Mouse (Mus musculus) thymus, postnatal 10 days (tissue): ENCODE results near the gene Mettl9.
"Not testable (repeated sequence)": the region's sequence is repeated elsewhere in the genome, so short reads cannot be mapped to it uniquely, and the experiment has no call there.

Experiments
- DNase-seq, 2 experiments: peaks; one replicate each; pipeline ENCODE4 v3.0.0; 2021; ENCODE audit warnings: low spot score in 2 of 2

Gene Mettl9

DNA sequence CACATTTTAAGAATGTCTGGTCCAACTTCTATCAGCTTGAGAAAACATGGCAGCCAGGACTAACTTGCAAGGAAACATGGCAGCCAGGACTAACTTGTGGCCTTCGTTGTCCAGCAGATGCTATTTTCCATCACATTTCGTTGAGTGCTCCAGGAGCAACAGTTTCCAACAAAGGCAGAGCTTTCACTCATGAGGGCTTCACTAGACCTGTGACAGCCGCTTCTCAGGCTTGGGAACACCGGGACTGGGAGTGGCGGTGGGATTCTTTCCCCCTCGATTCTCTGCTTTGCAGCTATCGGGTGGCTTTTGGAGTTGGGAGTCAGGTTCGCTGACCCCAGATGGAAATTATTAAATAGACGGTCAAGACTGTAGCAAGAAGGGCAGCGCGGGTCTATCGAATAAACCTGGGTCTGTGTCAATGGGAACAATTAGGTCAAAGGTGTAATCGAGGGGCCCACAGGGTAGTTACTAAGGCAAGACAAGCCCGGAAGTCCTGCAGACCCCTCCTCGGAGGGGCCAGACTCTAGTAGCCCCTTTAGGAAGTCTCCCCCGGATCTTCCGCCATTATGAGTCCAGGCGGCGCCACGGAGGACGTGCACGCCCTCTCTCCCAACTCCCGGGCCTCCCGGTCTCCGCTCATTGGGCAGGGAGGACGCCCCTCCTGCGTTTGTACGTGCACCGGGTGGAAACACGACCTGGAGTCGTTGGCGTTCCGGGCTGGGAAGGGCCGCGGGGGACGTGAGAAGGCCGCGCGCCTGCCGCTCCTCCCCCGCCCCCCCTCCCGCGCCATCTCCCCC is at the start of gene Mettl9:
TSS of gene Mettl9 (plus strand) at position 590 of the 797 bp plus-strand sequence.
- peak; percentile 93 to 94 for DNase-seq

DNA sequence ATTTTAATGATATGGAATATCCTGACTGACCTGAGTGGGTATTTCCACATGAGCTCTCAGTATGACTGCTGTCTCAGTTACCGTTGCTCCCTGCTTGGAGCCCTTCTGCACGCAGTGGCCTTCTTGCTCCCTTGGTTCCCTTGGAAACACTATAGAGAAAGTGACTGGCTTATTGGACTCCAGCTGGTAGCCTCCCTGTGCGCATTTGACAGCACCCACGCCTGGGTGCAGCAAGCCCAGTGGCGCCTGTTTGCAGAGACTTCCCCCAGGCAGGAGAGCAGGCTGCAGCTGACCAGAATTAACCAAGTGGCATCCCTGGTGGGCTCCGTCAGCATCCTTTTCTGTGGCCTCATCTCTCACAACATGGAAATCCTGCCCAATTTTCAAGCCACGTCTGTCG is 43.1 kb upstream of the Mettl9 start:
- no peak for DNase-seq

GRCm38 (mm10) chr7:120999021-120999530 is 35.2 kb upstream of the Mettl9 start:
- no peak for DNase-seq

- DNase-seq, result no peak
Observed at GRCm38 (mm10) chr7:121000065-121000822, 34.0 kb upstream of the Mettl9 start.

GRCm38 (mm10) chr7:121001879-121002278 is 32.4 kb upstream of the Mettl9 start:
- DNase-seq, result no peak

GRCm38 (mm10) chr7:121002407-121002928 is 31.8 kb upstream of the Mettl9 start:
- no peak for DNase-seq

DNA sequence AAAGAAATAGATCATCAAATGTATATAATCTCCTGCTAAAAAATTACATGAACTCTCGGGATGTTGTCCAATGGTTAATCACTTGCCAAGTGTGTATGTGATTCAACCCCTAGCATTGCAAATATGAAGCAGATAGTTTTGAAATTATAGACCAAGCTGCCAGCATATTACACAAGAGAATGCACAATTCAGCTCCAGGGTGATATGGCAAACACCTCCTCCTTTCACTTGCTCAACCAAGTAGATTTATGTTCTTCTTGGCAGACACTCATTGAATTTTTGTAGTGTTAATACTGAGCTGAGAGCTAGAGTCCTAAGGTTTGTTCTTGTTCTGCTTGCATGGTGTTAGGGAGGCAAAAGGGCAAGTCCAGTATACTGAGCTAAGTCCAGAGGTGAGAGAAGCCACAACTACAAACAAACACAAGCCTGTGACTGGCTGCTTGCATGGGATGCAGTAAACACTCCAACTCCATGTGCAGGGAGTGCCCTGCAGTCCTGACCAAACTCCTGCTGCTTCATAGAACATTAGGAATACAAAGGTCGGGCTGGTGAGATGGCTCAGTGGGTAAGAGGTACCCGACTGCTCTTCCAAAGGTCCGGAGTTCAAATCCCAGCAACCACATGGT is 30.3 kb upstream of the Mettl9 start:
- no peak for DNase-seq

GRCm38 (mm10) chr7:121011794-121012689 is 22.2 kb upstream of the Mettl9 start:
- no peak for DNase-seq

DNA sequence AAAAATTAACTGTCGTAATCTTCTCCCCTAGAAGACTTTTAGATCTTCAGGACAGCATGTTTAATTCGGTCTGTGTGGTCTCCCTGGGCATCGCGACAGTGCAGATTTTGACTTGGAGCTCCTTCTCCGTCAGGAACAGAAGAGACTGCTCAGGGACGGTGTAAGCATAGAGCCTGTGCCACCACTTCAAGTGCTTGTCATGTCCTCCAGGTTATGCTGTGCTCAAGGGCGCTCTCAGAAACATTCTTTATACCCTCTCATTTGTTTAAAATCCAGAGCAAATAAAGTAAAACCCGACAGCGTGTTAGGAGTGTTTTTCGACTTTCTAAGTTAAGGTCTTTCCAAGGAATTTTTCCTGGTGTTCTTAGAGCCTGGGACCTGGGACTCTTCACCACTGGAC is 19.8 kb upstream of the Mettl9 start:
- DNase-seq, result no peak

GRCm38 (mm10) chr7:121018778-121019177 is 15.5 kb upstream of the Mettl9 start:
- DNase-seq, result no peak

- DNase-seq, result peak in 1 of 2 experiments; percentile 12
Observed at GRCm38 (mm10) chr7:121020277-121020676, 14.0 kb upstream of the Mettl9 start.

DNA sequence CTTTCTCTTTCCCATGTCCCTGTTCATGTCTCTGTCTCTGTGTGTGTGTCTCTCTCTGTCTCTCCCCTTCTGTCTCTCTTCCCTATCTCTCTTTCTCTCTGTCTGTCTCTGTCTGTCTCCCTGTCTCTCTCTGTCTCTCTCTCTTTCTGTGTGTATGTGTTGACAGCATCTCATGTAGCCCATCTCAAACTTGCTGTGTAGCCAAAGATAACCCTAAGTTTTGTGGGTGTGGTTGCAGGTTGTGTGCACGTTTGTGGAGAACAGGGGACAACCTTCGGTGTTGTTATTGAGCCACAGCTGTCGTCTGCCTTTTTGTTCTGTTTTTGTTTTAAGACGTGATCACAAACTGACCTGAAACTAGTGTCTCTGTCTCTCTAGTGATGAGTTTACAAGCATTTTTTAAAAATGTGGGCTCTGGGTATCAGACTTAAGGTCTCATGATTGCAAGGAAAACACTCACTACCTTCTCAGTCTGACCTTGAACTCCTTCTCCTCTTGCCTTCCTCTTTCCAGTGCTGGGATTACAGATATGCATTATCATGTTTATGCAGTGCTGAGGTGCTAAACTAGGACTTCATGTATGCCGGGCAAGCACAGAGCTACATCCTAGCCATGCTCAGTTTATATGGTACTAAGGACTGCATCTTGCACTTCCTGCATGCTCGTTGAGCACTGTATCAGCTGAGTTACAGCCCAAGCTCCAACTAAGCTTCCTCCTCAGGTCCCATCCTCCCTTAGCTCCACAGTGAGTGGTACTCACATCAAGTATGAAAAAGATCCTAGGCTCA is 8.8 kb upstream of the Mettl9 start:
- no peak for DNase-seq

DNA sequence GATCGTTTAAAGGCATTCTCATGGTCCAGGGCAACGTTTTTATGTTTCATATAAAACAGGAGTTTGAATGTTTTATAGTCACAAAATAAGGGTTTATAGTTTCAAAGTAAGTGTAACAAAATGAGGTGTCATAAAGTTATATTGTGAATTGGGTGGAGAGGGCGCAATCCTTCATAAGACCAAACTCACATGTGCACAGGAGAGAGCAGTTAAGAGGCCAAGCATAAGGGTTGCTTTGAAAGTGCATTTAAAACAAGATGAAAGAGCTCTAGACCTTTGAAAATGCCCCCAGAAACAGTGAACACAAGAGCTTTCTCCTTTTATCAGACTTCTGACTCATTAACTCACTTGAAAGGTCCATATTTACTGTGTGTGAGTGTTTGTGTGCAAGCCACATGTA is 7.9 kb upstream of the Mettl9 start:
- no peak for DNase-seq

GRCm38 (mm10) chr7:121029947-121030346 is 4.3 kb upstream of the Mettl9 start:
- not testable (repeated sequence) for DNase-seq

DNA sequence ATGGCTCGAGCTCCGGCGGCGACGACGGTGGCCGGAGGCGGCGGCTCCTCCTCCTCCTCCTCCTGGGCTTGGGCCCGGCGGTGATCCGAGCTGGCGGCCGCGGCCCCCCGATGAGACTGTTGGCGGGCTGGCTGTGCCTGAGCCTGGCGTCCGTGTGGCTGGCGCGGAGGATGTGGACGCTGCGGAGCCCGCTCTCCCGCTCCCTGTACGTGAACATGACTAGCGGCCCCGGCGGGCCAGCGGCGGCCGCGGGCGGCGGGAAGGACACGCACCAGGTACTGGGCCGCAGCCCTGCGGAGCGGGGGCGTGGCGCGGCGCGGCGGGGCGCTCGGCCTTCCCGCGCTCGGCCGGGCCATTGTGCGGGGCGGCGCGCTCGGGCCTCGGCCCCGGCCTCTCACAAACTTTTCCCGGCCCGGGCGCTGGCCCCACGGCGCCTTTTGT is 476 bp downstream of the Mettl9 start:
- DNase-seq, result peak in 1 of 2 experiments; percentile 28

DNA sequence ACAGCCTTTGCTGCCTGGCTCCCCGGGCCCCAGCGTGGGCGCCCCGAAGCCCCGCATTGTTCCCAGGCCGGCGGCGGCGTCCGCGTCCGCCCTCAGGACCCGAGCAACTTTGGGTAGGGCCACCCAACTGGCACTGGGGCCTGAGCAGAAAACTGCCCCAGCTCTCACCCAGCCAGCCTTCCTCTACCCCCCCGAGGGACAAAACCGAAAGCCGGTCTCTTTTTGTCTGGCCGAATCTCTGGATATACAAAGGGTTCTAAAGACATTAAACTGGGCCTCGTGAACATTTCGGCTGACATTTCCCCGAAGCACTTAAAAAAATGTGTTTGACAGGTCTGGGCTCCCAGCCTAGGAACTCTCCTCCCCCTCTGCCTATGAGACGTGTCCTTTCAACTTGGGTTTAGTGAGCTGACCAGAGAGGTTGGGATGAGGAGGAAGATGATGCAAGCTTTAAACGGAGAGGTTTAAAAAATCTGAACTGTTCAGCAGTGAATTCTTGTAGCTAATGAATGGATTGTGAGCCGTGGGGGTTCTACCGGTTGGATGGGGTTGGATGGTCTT is 996 bp downstream of the Mettl9 start:
- DNase-seq, result no peak

- no peak for DNase-seq
Observed at GRCm38 (mm10) chr7:121040595-121040994, 6.3 kb downstream of the Mettl9 start.

DNA sequence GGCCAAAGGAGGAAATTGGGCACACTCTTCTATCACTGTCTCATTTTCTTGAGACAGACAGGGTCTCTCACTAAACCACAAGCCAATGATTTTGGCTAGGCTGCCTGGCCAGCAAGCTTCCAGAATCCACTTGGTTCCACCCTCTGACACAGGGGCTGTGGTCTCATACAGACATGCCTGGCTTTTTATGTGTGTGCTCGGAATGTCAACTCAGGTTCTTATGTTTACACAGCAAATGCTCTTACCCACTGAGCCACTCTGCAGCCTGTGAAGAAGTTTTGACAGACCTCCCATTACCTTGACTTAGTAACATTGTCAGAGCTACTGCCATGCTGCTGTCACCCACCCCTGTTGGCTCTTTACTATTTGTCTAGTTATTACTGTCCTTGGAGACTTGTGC is 7.7 kb downstream of the Mettl9 start:
- no peak for DNase-seq

GRCm38 (mm10) chr7:121043004-121043403 is 8.8 kb downstream of the Mettl9 start:
- DNase-seq, result no peak

DNA sequence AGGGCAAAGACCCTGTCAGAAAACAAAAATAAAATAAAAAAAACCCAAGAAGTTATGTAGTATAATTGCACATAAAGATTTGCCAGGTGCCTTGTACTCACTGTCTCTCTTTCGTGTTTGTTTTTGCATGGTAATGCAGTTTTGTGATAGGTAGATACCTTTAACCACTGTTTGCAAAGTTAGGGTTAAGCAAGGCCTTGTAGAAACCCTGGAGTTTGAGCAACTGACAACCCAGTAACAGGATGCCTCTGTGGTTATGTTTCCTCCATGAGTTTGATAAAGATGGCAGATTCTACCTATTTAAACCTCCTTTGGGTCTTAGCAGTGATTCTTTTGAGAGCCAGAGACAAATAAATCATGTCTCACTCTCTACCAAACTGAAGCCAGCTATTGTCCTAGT is 9.3 kb downstream of the Mettl9 start:
- DNase-seq, result no peak
